Mouse (Mus musculus): Measurements from ENCODE around the gene Fxyd5.
A peak's percentile ranks its signal among the peaks of the same experiment; 100 is the strongest.

The Fxyd5 gene

DNA sequence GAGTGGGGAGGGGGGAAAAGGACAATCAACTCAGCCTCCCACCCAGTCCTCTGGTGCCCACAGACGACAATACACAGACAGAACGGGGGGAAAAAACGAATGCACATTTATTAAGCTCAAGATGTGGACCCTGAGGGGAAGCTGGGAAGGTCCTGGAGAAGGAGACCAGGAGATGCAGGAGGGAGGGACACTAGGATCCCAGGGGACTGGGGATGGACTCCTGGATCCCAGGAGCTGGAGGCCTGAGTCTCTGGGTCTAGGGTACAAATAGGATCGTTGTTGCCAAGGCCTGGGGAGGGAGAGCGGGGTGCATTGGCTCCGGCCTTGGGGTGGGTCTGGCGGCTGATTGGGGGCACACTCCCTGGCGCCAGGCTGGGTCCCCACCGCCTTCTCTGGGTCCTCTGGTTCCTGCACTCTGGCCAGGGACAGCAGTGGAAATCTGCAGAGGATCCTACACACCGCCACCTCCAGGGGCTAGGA, at the start of gene Fxyd5:
Gene Fxyd5 (minus strand): TSS at position 51 of the 480 bp plus-strand sequence.
- no peak for DNase-seq (ENCODE audit: low spot score)

DNA sequence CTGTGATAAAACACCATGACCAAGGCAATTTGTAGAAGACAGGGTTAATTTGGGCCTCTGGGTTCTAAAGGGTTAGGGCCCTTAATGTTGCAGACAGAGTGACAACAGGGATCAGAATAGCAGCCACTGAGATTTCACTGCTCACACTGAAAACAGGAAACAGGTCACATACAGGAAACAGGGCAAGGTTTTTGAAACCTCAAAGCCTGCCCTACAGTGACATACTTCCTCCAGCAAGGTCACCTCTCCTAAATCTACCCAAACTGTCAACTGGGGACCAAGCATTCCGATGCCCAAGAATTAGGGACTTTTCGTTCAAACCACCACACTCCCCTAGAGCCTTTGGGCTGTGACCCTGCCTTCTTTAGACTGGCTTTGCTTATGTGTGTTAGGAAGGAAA, 47.4 kb upstream of the Fxyd5 start:
- no peak for DNase-seq (ENCODE audit: low spot score)

DNA sequence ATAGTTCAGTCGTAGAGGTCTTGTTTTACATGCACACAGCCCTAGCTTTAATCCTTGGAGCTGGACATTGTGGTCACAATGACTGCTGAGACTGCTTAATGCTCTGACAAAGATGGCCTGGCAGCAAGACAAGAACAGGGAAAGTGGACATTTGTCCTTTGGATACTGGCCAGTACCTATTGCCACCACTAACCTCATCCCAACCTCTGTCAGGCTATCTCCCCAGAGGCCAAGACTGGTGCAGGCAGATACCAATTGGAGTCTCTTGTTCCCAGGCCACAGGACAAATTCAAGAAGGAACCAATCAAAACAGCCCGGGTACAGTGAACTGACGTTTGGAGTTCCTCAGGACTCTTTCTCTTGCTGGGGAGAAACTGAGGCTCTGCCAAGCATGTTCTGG, 45.9 kb upstream of the Fxyd5 start:
- DNase-seq (ENCODE audit: low spot score): no peak

DNA sequence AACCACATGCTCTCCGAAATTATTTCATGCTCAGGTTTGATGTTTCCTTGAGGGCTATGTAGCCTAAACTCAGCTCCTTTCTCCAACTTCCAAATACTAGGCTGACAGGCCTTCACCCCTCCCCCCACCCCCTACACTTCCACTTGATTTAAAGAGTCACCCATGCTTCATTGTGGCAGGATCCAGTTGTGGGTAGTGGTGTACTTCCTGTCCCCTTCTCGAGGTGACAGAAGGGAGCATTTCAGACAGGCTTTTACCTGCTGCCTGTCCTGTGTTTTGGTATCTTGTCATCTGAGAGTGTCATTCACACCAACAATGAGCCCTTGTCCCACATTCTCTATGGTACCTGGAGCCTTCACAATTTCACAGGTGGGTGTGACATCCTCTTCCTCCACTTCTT, 45.0 kb upstream of the Fxyd5 start:
- no peak for DNase-seq (ENCODE audit: low spot score)

DNA sequence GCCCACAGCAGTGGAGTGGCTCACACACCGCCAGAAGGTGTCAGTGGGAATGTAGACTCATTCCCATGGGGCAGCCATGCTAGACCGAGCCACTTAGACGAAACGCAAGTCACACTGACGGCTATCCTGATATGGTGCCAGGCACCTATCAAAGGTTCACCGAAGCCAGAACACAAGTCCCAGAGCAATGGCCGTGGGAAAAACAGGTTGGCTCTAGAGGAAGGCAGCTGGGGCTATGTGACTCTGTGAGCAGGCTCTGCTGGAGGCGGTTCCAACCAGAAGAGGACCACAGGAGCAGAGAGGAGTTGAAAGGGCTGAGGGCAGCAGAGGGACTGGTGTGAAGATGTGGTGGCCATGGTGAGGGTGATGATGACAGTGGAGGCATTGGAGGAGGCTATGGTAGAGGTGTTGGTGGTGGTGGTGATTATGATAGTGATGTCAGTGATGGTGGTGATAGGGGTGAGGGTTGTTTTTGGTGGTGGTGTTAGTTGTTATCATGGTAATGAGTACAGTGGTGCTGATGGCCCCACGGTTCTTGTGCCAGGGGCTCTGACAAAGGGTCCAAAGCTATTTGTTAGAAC, 44.0 kb upstream of the Fxyd5 start:
- no peak for DNase-seq (ENCODE audit: low spot score)

DNA sequence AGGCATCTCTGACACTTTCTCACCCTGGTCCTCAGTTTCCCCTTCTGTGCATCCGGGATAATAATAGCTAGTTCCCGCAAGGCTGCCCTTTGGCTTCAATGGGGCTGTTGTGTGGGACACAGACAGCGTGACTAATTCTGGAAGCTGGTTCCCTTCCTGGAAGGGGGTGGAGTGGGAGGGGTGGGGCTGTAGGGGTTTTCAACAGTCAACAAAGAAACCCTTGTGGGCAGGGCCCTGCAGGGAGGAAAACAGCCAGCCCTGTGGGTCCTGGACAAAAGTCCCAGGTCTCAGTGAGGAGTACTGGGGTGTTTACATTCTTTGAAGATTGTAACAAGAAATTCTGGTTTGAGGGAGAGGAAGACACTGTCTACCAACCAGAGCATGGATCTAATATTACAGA, 42.9 kb upstream of the Fxyd5 start:
- DNase-seq (ENCODE audit: low spot score): no peak

DNA sequence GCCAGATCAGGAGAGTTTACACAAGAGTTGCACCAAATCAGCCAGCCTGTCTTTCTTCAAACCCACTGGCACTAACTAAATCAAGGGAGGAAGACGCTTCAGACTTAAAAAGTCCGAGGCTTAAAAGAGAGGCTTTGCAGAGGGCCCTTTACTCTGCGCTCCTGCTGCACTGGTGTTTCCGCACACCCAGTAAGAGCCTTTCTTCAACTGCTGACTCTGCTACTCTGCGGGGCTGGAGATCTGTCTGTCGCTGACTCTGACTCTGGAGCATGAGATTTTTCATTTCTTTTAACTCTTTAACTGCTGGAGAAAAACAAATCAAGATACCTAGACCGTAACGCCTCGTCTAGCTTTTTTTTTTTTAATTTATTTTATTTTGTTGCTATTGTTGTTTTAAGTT, 41.9 kb upstream of the Fxyd5 start:
- DNase-seq (ENCODE audit: low spot score): no peak

DNA sequence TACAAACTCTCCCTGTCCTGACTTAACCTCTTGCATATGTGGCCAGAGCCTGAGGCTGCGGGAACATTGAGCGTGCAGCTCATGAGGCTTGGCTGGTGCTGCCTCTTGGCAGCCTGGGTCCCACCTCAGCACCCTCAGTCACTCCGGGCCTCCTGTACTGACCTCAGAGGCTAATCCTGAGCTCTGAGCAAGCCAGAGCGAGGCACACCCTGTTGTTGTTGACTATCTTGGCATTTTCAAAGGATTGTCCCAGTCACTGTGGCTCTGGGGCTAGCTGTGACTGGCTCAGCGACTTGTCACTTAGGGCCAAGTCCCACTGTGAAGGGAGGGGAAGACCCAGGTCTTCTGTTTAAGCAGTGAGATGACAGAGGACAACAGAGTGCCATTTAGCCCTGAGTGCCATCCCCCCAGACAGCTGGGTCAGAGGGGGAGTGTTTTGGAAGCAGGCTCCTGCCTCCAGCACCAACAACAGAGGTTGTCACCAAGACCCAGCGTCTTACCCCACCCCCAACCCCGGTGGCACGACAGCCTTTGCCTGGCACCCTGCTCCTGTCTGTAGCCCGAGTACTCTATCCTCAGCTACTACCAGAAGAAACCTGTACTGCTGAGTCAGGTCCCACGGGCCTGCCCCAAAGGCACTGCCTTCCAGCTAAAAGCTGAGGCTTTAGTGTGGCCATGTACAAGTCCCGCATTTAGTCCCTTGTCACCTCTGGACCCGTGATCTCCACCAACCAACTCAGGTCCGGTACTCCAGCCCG, 40.7 kb upstream of the Fxyd5 start:
- DNase-seq (ENCODE audit: low spot score): peak; percentile 42

DNA sequence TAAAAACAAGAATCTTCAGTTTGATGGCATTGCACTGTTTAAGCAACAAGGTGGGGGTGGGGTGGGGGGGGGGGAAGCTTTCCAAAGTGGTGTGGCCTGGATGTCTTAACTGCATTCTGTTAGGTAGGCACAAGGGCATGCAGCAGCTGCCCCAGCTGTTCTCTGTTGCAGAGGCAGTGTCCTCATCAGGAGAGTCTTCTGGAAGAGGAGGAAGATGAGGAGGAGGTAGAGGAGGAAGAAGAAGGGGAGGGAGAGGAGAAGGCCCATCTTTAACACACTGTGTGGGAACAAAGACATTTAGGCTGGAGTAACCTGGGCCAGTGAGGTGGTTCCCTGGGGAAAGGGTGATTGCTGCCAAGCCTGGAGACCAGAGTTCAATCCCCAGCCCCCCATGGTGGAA, 39.8 kb upstream of the Fxyd5 start:
- no peak for DNase-seq (ENCODE audit: low spot score)

DNA sequence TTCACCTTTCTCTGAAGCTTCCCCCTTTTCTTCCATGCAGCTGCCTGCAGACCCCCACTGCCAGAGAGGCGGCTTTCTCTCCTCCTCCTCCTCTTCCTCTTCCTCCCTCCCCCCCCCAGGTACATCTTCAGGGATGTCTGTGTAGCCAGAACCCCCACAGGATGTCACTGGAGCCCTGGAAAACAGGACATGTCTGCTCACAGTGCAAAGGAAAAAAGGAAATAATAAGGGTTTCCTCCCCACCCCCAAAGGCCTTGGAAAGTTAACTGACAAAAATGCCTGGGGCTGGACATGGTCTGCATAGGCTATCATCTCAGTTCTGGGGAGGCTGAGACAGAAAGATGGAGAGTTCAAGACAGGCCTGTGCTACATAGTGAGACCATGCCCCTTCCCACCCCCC, 38.8 kb upstream of the Fxyd5 start:
- DNase-seq (ENCODE audit: low spot score): no peak

DNA sequence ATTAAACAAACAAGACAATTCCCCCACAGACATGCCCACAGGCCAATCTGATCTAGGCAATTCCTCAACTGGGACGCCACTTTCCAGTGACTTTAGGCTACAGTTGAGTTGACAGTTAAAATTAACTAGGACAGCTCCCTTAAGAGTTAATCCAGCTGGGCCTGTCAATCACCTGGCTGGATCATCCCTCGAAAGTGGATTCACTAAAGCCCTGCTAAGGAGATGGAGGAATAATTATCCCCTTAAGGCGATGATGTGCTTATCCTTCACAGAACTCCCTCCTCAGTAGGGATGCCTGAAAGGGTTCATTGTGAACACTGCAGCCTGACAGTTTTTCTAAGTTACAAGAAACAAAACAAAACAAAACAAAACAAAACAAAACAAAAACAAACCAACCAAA, 38.3 kb upstream of the Fxyd5 start:
- DNase-seq (ENCODE audit: low spot score): no peak

DNA sequence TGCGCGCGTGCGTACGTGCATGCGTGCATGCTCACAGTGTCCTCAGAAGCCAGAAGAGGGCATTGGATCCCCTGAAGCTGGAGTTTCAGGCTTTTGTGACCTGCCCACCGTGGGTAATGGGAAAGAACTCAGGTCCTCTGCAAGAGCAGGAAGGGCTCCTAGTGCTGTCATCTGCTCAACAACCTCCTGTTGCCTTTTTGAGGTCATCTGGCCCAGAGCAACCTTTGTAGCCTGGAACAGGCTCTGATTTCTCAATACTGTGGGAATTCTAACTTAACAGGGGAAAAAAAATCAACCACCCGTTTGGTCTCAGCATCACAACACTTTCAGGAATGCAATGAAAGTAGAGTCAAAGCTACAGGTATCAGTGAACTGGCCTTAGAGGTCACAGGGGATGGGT, 37.4 kb upstream of the Fxyd5 start:
- DNase-seq (ENCODE audit: low spot score): no peak

DNA sequence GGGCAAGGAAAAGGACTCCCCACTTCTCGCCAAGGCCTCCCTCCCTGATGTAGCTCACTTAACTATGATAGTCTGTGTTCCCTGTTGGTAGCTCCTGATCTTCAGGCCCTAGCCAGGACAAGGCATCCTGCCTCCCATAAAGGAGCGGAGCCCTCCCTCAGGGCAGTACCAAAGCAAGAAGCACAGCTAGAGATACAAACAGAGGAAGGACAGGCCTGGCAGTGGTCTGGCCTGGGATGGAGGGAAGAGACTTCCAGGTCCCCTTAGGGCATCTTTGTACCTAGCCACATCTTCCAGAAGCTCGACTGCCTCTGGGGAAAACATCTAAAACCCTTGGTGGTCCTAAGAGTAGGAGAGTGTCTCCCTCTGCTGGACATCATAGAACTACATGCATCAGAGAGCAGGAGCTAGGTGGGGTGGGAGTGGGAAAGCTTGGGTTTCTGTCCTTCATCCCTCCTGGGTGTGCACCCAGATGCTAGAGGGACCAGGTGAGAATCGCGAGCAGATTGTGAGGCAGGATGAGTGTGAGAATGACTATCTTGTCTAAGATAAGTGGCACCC, 35.7 kb upstream of the Fxyd5 start:
- DNase-seq (ENCODE audit: low spot score): peak; percentile 84

DNA sequence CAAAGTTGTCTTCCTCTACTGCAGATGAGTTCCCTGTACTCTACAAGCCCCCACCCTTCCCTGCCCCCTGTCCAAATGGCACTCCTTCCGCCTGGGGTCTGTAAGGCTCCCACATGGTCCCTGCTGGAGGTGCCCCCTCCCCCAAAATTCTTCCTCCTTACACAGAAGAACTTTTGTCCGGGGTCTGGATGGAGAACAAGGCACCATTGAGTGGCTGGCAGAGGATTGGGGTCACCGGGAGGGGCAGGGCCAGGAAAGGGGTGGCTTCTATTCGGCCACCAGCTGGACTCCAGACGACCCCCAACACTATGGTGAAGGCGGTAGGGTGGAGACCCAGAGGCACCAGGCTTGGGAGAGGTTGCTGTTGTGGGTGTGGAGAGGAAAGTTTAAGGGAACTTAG, 35.2 kb upstream of the Fxyd5 start:
- no peak for DNase-seq (ENCODE audit: low spot score)

DNA sequence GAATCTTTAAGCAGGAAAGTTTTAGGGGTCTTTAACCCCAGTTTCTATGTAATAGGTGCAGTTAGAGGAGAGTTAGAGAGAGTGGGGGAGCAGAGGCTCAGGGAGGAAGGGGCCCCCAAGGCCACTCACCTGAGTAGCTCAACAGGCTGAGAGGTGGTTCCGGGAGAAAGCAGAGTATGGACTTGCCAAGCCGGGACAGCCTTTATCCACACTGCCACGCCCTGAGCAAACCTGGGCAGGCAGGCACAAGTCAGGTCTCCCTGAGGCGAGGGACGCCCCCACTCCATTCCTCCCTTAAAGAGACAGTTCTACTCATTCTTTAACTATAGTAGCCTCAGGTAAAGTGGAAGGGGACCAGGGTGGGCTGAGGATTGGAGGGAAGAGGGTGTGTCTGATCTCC, 34.2 kb upstream of the Fxyd5 start, which contains the start of gene Fxyd3:
Gene Fxyd3 (minus strand): TSS at position 213 of the 400 bp plus-strand sequence.
- no peak for DNase-seq (ENCODE audit: low spot score)

DNA sequence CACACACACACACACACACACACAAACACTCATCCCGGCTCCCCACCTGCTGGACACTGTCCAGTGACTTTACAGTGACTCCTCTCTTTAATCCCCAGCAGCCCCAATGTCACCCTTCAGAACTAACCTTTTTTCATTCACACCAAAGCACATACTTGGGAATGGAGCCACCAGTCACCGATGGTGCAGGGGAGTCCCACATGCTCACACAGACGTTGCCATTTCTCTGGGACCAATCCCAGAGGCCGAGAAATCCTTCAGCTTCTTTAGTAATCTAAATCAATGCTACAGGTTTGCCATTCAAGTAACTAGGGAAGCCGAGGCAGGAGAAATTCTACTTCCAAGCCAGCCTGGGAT, 32.4 kb upstream of the Fxyd5 start:
- DNase-seq (ENCODE audit: low spot score): no peak

DNA sequence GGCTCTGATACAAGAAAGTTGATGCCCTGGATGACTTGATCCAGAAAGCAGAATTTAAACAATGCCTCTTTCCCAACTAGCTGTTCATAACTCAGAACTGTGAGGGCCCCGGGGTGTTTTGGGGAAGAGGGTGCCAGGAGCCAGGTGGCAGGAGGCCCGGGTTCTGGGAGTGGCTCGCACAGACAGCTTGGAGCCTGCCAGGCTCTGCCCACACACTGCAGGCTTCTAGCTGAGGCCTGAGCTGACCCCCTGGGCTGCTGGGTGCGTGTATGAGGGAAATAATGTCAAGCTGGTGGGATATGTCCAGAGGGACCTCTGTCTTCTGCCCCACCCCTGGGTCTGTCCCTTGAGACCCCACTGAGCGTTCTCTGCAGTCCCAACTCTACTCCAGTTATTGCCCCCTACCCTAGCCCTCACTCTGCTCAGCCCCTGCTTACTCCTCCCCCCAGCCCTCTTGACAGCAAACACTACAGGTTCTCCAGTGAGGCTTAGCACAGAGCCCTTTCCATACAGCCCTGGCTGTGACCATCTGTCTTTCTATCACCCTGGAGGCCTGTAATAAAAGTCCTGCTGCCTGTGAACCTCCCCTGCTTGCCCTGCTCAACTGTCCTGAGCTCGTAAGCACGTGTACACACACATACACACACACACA, 31.9 kb upstream of the Fxyd5 start:
- DNase-seq (ENCODE audit: low spot score): no peak

DNA sequence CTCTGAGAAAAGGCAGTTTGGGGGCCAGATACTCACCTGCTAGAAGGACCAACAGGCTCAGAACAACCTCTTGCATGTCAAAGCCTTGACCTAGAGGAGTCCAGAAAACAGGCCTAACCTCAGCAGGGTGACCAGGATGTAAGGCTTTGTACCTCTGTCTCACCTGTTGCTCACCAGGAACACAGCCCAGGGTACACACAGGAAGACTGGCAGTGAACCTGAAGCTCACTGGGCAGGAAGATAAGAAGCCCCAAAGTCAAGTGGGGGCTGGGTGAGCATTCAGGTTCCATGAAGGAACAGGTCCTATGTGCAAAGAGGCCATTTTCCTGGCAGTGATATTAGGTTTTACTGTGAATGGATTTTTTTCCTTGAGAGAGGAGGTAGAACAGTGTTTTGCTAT, 31.3 kb upstream of the Fxyd5 start:
- no peak for DNase-seq (ENCODE audit: low spot score)

DNA sequence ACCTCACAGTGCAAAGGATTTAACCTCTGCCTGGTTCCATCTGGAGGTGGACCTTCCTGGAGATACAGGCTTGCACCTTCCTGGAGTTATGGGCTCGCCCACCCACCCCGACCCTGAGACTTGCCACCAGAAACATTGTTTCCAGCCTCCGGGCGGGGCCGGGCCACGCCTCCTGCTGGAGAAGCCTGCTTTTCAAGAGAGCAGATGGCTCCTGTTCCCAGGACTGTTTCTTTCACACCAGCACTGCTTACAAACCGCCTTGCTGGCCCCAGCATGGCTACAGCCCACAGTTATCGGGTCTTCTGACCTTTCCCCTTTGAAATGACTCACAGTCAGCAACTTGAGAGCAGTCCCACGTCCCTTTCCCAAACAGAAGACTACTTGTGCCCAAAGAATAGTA, 30.0 kb upstream of the Fxyd5 start:
- DNase-seq (ENCODE audit: low spot score): no peak

DNA sequence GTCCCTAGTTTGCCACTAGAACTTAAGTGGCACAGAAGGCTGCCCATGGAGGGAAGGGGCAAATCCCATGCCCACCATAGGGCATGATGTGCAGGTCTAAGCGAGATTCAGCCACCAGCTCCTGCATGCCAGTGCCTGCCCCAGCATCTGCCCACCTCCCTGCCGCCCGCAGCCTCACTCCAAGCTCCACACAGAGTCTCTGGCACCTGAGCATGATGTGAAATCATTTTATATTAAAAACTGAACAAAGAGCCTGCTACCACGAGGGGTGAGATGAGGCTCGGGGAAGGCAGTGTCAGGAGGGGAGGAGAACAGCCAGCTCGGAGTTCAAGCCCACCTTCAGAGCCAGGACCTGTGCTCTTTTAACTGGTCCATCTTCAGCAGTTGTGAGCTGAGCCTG, 28.0 kb upstream of the Fxyd5 start:
- DNase-seq (ENCODE audit: low spot score): no peak

DNA sequence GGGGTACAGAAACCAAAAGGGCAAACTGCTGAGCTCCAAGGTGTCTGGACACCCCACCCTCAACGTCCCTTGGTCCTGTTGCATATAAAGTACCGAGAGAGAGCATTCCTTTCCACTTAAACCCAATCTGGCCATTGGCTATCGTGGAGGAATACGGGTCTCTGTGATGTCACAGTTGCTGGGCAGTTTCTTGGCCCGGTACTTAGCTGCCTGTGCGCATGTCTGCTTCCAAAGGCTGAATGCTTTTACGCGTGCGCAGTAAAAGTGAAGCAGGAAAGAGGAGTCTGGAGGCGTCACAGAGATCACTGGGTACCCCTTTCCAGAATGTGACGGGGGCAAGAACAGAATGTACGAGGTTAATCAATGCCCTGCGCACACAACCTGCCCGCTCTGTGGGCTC, 27.2 kb upstream of the Fxyd5 start:
- DNase-seq (ENCODE audit: low spot score): no peak

DNA sequence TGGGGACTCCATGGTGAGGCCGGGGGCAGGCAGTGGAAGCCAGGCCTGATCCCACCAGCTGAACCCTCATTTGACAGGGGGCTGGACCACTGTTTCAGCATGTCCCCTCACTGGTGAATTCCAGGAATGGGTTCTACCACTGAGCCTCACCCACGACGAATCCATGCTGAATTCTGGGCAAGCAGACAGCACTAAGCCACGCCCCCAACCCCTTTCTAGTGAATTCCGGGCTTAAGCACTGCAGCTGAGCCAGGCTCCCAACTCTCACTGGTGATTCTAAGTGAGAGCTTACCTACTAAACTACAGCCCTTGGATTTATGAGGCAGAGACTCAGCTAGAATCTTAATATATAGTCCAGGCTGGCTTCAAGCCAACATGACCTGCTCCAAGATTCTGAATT, 25.6 kb upstream of the Fxyd5 start:
- DNase-seq (ENCODE audit: low spot score): no peak

DNA sequence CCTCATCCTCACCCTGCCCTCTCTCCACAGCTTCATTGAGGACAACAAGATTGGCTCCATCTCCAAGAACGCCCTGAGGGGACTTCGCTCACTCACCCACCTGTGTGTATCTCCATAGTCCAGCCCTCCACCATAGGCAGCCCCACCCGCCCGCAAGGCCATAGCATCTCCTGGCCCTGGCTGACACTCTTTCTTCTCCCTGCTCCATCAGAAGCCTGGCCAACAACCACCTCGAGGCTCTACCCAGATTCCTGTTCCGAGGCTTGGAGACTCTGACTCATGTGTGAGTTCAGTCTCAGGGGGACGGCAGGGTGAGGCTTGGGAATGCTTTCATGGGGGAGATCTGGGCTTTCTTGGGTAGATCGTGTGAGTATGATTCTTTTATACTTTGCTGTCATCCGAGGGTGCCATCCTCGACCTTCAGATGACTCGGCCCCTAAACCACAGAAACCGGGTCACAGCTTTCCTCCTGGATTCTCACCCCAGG, 20.8 kb upstream of the Fxyd5 start:
- DNase-seq (ENCODE audit: low spot score): no peak
